Mouse (Mus musculus) heart, postnatal 0 days (tissue): Measurements from ENCODE around the gene Slc25a14.

Experiments
- CTCF ChIP-seq: IDR thresholded peaks from 2 replicates; pipeline ENCODE4 v1.5.1; 2016; ENCODE audit warnings: antibody characterized with exemption, control low read depth, low read depth
- EP300 ChIP-seq: IDR thresholded peaks from 2 replicates; pipeline ENCODE4 v1.6.1; 2016; ENCODE audit warnings: antibody characterized with exemption, low read depth

DNA sequence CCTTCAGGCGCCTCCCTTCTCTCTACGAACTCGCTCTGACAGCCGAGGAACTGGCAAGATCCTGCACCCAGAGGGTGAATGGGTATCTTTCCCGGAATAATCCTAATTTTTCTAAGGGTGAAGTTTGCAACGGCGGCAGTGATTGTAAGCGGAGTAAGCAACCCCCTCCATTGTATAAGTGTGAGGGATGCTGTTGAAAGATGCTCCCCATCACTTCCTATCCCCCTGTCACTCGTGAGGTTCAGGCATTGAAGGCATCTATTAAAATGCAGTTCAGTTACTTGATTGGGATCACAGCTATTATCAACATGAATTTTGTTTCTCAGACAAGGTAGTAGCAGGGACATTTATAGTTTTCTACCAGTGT lies 824 bp downstream of the Slc25a14 start:
- TF ChIP-seq CTCF (no peak), EP300 (no peak)
